Mouse (Mus musculus): Measurements from ENCODE around the gene Gm21488.
"Not testable (repeated sequence)": the region's sequence is repeated elsewhere in the genome, so short reads cannot be mapped to it uniquely, and the experiment has no call there.

Gene Gm21488

GRCm38 (mm10) chrY:27521820-27522219, at the start of gene Gm21488:
Gene Gm21488, minus strand, starts transcription at chrY:27521920.
- not testable (repeated sequence) for DNase-seq (ENCODE audit: low spot score)
